Mouse (Mus musculus): ENCODE measurements around the gene Slc41a3. TPM values are rescaled to one million over a fixed set of nuclear protein-coding genes. Genes with fewer than 3 reads are reported as not detected.
A peak's percentile ranks its signal among the peaks of the same experiment; 100 is the strongest.
"Not testable (repeated sequence)": the region's sequence is repeated elsewhere in the genome, so short reads cannot be mapped to it uniquely, and the experiment has no call there.

The Slc41a3 gene
- polyA plus RNA-seq, 1 experiment from 2014 or later, result 5.6 TPM

DNA sequence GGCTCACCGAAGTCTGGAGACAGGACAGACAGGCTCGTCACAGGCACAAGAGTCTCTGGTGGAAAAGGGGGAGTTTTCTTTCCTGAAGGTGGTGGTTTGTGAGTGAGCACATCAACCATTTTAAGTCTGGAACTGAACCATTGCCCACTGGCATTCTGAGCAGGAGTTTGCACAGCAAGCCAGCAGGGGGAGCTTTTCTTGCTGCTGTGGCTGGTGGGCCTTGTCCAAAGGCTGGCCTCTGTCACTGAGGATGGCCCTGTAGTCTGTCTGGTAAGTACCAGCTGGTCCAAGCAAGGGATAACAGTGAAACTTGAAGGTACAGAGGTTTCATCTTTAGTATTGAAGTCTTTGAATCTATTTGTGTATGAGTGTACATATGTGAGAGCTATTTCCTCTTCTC is 49.2 kb downstream of the Slc41a3 start:
- H3K4me1 ChIP-seq (replicated peaks; ENCODE audit: insufficient read depth, low read length), result no peaks in the 10 kb centered on the region
- H3K9me3 ChIP-seq (replicated peaks; ENCODE audit: low read length), result no peaks in the 10 kb centered on the region
- no peak overlapping the region for H3K9ac ChIP-seq (ENCODE audit: low read depth, low read length)
- no peak overlapping the region for H3K27ac ChIP-seq
- ATAC-seq (replicated peaks; ENCODE audit: low FRiP score, low read depth) (no peak; the same call in 1 of the 2 replicates), DNase-seq (ENCODE audit: low spot score) (peak; percentile 61)
- H3K4me3 ChIP-seq (replicated peaks; ENCODE audit: low read depth, low read length), result no peak overlapping the region
- no peak overlapping the region for H3K4me2 ChIP-seq (ENCODE audit: low read length)
- TF ChIP-seq CTCF (IDR thresholded peaks at IDR 0.05; ENCODE audit: low read depth), result peak; percentile 77
- no peaks in the 10 kb centered on the region for H3K27me3 ChIP-seq (ENCODE audit: insufficient read depth, low read length)
- WGBS, result 59% methylated on average over 2 of the region's 2 CpGs
- H3K36me3 ChIP-seq (ENCODE audit: insufficient read depth, low read length), result no peaks in the 10 kb centered on the region

DNA sequence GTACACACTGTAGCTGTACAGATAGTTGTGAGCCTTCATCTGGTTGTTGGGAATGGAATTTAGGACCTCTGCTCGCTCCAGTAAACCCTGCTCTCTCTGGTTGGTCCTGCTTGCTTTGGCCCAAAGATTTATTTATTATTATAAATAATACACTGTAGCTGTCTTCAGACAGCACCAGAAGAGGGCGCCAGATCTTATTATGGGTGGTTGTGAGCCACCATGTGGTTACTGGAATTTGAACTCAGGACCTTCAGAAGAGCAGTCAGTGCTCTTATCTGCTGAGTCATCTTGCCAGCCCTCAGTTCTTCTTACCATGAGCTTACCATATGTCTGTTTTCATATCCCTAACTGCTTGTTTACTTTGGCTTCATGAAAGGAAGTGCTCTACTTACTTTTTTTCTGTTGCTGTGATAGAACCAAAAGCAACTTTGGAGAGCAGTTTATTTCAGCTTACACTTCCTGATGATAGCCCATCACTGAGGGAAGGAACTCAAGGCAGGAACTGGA is 51.9 kb downstream of the Slc41a3 start:
- DNase-seq (ENCODE audit: low spot score), result peak; percentile 43
- H3K4me3 ChIP-seq (replicated peaks; ENCODE audit: low read depth, low read length); ATAC-seq (replicated peaks; ENCODE audit: low FRiP score, low read depth); H3K9ac ChIP-seq (ENCODE audit: low read depth, low read length); H3K27me3 ChIP-seq (ENCODE audit: insufficient read depth, low read length); H3K36me3 ChIP-seq (ENCODE audit: insufficient read depth, low read length); H3K27ac ChIP-seq; H3K9me3 ChIP-seq (replicated peaks; ENCODE audit: low read length); H3K4me2 ChIP-seq (ENCODE audit: low read length); H3K4me1 ChIP-seq (replicated peaks; ENCODE audit: insufficient read depth, low read length): not testable (repeated sequence)
- TF ChIP-seq CTCF (IDR thresholded peaks at IDR 0.05; ENCODE audit: low read depth), result peak; percentile 39
- 72% methylated on average over 2 of the region's 2 CpGs for WGBS

DNA sequence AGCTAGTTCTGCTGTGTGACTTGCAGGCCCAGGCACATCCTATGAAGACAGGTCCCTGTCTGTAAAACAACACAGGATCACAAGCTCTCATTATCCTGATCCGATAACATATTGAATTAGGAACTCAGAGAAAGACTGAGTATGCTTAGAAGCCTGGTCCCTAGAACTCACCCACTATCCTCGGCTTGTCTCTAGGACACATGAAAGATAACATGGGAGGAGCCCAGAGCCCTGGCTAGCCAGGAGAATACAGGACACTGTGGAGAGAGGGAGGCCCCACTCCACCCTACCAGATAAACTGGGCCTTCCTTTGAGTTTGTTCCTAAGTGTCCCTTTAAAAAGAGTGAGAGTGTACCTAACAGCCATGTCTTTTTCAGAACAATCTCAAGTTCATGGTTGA is 55.4 kb downstream of the Slc41a3 start:
- ATAC-seq (replicated peaks; ENCODE audit: low FRiP score, low read depth) (no peak), DNase-seq (ENCODE audit: low spot score) (no peak)
- no peak overlapping the region for H3K9ac ChIP-seq (ENCODE audit: low read depth, low read length)
- no peak for TF ChIP-seq CTCF (IDR thresholded peaks at IDR 0.05; ENCODE audit: low read depth)
- no peaks in the 10 kb centered on the region for H3K27me3 ChIP-seq (ENCODE audit: insufficient read depth, low read length)
- no peak overlapping the region for H3K4me2 ChIP-seq (ENCODE audit: low read length)
- H3K4me1 ChIP-seq (replicated peaks; ENCODE audit: insufficient read depth, low read length), result peaks cover 12% of the 10 kb centered on the region; the same call in 1 of the 2 replicates
- peaks cover 5% of the 10 kb centered on the region; the same call in 1 of the 2 replicates for H3K36me3 ChIP-seq (ENCODE audit: insufficient read depth, low read length)
- H3K27ac ChIP-seq, result no peak overlapping the region
- no peaks in the 10 kb centered on the region for H3K9me3 ChIP-seq (replicated peaks; ENCODE audit: low read length)
- WGBS, result 56% methylated on average over 2 of the region's 2 CpGs
- H3K4me3 ChIP-seq (replicated peaks; ENCODE audit: low read depth, low read length), result no peak overlapping the region

DNA sequence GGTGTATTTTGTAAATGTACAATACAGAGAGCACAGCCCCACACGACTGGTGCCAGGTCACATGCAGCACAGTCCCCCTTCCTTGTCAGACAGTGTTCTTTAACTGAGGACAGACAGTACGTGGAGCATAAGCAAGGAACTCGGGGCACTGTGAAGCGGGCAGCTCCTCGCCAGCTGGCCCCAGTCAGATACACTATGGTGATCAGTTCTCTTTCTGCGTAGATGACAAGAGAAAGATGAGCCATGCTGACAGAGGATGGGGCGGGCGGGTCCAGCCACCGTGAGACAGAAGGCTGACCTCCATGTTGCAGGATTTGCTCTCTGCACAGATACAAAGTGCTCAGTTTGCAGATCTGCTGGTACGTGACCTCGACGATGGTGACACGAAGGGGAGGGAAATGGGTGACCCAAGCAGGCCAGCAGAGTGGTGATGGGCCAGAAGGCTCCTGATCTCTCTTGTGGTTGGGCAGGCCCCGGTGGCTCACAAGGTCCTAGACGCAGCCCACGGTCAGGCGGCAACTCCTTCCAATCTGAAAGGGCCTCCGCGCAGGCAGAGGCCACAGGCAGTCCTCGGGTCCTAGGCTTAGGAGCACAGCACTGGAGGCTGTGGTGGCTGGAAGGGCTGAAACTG is 56.0 kb downstream of the Slc41a3 start:
- Histone ChIP-seq H3K27ac (peak overlapping the region; percentile 27; the same call in 1 of the 2 replicates), H3K4me2 (ENCODE audit: low read length) (no peak overlapping the region), H3K9me3 (replicated peaks; ENCODE audit: low read length) (no peaks in the 10 kb centered on the region), H3K4me3 (replicated peaks; ENCODE audit: low read depth, low read length) (no peak overlapping the region), H3K36me3 (ENCODE audit: insufficient read depth, low read length) (peaks cover 11% of the 10 kb centered on the region; the same call in 1 of the 2 replicates), H3K4me1 (replicated peaks; ENCODE audit: insufficient read depth, low read length) (peaks cover 12% of the 10 kb centered on the region; the same call in 1 of the 2 replicates), H3K27me3 (ENCODE audit: insufficient read depth, low read length) (no peaks in the 10 kb centered on the region), H3K9ac (ENCODE audit: low read depth, low read length) (no peak overlapping the region)
- WGBS, result 56% methylated on average over 20 of the region's 20 CpGs
- no peak for TF ChIP-seq CTCF (IDR thresholded peaks at IDR 0.05; ENCODE audit: low read depth)
- DNase-seq (ENCODE audit: low spot score) (no peak), ATAC-seq (replicated peaks; ENCODE audit: low FRiP score, low read depth) (peak; percentile 40)

DNA sequence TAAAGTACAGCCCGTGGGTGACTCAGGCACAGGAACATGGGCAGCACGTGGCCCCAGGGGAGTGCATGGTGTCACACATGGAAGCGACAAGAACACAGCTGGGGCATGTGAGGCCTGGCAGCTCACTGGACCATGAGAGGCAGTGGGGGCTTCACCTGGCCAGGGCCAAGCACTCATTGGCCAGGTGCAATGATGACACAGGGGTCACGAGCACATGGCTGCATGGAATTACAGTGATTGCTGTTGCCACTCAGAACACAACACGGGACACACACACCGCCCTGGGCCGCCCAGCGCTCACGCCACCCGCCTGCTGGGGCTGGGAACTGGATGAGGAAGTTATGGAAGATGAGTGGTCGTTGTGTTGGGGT is 56.5 kb downstream of the Slc41a3 start:
- 63% methylated on average over 11 of the region's 11 CpGs for WGBS
- ATAC-seq (replicated peaks; ENCODE audit: low FRiP score, low read depth), result peak; percentile 53

DNA sequence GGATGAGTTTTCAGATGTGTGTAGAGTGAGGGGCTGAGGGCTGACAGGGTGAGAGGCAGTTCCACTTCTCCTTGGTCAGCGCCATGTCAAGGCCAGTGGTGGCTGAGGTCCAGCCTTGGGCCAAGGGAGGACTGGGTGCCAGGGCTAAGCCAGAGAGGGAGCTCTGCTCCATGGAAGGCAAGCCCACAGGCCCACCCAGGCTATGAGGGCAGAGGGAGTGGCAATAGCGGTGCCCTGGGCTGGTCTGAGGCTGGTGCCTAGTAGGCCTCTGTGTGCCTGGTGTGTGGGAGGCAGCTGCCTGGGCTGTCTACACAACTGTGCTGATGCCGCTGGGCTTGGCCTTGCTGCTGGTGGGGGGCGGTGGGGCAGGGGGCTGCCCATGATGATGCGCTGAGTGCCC is 57.6 kb downstream of the Slc41a3 start:
- Histone ChIP-seq H3K4me2 (ENCODE audit: low read length) (no peak overlapping the region), H3K36me3 (ENCODE audit: insufficient read depth, low read length) (peaks cover 21% of the 10 kb centered on the region), H3K27ac (no peak overlapping the region), H3K27me3 (ENCODE audit: insufficient read depth, low read length) (no peaks in the 10 kb centered on the region), H3K9ac (ENCODE audit: low read depth, low read length) (no peak overlapping the region), H3K9me3 (replicated peaks; ENCODE audit: low read length) (no peaks in the 10 kb centered on the region), H3K4me3 (replicated peaks; ENCODE audit: low read depth, low read length) (no peak overlapping the region), H3K4me1 (replicated peaks; ENCODE audit: insufficient read depth, low read length) (peaks cover 12% of the 10 kb centered on the region; the same call in 1 of the 2 replicates)
- no peak for TF ChIP-seq CTCF (IDR thresholded peaks at IDR 0.05; ENCODE audit: low read depth)
- 90% methylated on average over 5 of the region's 5 CpGs for WGBS
- DNase-seq (ENCODE audit: low spot score) (no peak), ATAC-seq (replicated peaks; ENCODE audit: low FRiP score, low read depth) (no peak)

More for the DNA sequence above, 56.5 kb downstream of the Slc41a3 start:
- H3K4me2 ChIP-seq (ENCODE audit: low read length), result no peak overlapping the region
- peak overlapping the region; percentile 27; the same call in 1 of the 2 replicates for H3K27ac ChIP-seq
- H3K27me3 ChIP-seq (ENCODE audit: insufficient read depth, low read length), result no peaks in the 10 kb centered on the region
- peaks cover 12% of the 10 kb centered on the region; the same call in 1 of the 2 replicates for H3K4me1 ChIP-seq (replicated peaks; ENCODE audit: insufficient read depth, low read length)
- TF ChIP-seq CTCF (IDR thresholded peaks at IDR 0.05; ENCODE audit: low read depth), result no peak
- peak; percentile 31 for DNase-seq (ENCODE audit: low spot score)
- no peak overlapping the region for H3K4me3 ChIP-seq (replicated peaks; ENCODE audit: low read depth, low read length)
- peaks cover 12% of the 10 kb centered on the region; the same call in 1 of the 2 replicates for H3K36me3 ChIP-seq (ENCODE audit: insufficient read depth, low read length)
- H3K9me3 ChIP-seq (replicated peaks; ENCODE audit: low read length), result no peaks in the 10 kb centered on the region
- H3K9ac ChIP-seq (ENCODE audit: low read depth, low read length), result no peak overlapping the region
